Mouse (Mus musculus): ENCODE measurements around the gene Pmf1. TPM values are rescaled to one million over a fixed set of nuclear protein-coding genes. Genes with fewer than 3 reads are reported as not detected.

Pmf1 gene
- polyA plus RNA-seq (2014; fragmentation: Nextera tagmentation; extraction: Ambion mirVana), result 169 and 181 TPM in 2 replicates

DNA sequence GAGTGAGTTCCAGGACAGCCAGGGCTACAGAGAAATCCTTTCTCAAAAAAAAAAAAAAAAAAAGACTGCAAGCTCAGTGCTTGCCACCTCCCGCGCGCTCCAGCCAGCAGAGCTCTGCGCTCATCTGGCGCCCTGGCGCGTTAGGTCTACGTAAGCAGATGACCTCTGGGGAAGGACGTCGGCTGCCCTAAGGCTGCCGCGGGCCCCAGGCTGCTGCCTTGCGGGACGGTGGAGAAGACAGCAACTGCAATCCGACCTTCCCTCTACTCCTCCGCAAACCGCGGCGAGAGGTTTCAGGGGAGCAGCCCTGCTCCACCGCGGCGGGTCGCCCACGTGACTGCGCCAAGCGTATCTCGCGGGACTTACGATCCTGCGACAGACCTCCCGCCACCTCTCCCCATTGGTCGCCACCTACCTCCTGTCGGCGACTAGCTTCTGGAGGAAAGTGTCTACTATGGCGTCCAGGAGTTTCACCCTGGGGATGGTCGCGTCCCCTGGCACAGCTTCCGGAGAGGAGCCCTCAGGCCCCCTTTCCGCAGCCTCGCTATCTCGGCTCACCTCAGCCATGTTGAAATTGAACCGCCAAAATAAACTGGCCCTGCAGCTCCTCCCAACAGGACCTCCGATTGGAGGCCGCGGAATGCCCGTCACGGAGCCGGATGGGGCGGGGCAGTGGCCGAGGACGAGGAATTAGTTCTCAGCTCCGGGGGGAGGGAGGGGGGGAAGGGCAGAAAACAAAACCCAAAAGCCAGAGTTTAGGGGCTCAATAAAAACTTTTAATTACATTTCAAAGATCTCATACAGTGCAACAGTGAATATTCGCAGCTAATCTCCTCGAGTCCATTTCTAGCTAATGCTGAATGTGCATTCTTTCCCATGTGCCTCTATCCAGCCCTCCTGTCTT lies at the start of gene Pmf1:
TSS of gene Pmf1 (minus strand) at position 591 of the 904 bp plus-strand sequence.
- peak within 1 kb of the TSS; percentile 56 for H3K4me3 ChIP-seq (ENCODE audit: low read length)
- peaks cover 22% of the 10 kb centered on the region for H3K36me3 ChIP-seq (ENCODE audit: control insufficient read depth, insufficient read depth, low read length)
- peaks cover 18% of the 10 kb centered on the region; the same call in 1 of the 2 replicates for H3K4me1 ChIP-seq (ENCODE audit: control insufficient read depth, insufficient read depth, low read length)
- WGBS, result under 1% methylated on average over 54 of the region's 54 CpGs
- no peaks in the 10 kb centered on the region for H3K27me3 ChIP-seq (ENCODE audit: control insufficient read depth, insufficient read depth, low read length)
- H3K4me2 ChIP-seq (replicated peaks; ENCODE audit: low read depth, low read length), result peak within 1 kb of the TSS; percentile 53
- H3K27ac ChIP-seq (ENCODE audit: low read depth, low read length), result peak within 1 kb of the TSS; percentile 86
- ATAC-seq (ENCODE audit: low FRiP score, low TSS enrichment), result peak; percentile 94
- peak within 1 kb of the TSS; percentile 82 for H3K9ac ChIP-seq (ENCODE audit: low read depth, low read length)
- no peaks in the 10 kb centered on the region for H3K9me3 ChIP-seq (ENCODE audit: control insufficient read depth, low read length)

DNA sequence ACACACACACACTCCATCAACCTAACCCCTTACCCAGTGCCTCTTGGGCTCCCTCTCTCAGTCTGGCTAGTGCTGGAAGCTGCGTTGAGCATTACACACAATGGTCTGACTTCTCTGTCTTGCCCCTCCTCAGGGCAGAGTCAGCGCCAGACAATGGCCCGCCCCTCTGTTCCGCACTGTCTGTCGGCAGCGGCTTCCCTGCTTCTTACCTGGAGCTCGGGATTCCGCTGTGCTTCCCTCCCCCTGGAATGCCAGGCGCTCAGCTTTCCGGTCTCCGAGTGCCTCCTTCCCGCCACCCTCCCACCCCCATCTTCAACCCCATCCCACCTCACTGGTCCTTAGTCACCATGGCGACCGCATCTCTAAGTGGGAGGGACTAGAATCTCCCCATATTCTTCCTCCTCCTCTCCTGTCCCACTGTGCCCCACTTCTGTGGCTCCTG lies 48.7 kb upstream of the Pmf1 start:
- H3K9me3 ChIP-seq (ENCODE audit: control insufficient read depth, low read length), result no peaks in the 10 kb centered on the region
- peak; percentile 43; the same call in 1 of the 2 replicates for ATAC-seq (ENCODE audit: low FRiP score, low TSS enrichment)
- WGBS, result 1% methylated on average over 14 of the region's 14 CpGs
- H3K4me3 ChIP-seq (ENCODE audit: low read length), result no peak overlapping the region
- H3K4me2 ChIP-seq (replicated peaks; ENCODE audit: low read depth, low read length), result peak overlapping the region; percentile 22; the same call in 1 of the 2 replicates
- H3K27ac ChIP-seq (ENCODE audit: low read depth, low read length), result no peak overlapping the region
- H3K4me1 ChIP-seq (ENCODE audit: control insufficient read depth, insufficient read depth, low read length), result peaks cover 7% of the 10 kb centered on the region
- no peaks in the 10 kb centered on the region for H3K27me3 ChIP-seq (ENCODE audit: control insufficient read depth, insufficient read depth, low read length)
- H3K36me3 ChIP-seq (ENCODE audit: control insufficient read depth, insufficient read depth, low read length), result no peaks in the 10 kb centered on the region
- no peak overlapping the region for H3K9ac ChIP-seq (ENCODE audit: low read depth, low read length)

DNA sequence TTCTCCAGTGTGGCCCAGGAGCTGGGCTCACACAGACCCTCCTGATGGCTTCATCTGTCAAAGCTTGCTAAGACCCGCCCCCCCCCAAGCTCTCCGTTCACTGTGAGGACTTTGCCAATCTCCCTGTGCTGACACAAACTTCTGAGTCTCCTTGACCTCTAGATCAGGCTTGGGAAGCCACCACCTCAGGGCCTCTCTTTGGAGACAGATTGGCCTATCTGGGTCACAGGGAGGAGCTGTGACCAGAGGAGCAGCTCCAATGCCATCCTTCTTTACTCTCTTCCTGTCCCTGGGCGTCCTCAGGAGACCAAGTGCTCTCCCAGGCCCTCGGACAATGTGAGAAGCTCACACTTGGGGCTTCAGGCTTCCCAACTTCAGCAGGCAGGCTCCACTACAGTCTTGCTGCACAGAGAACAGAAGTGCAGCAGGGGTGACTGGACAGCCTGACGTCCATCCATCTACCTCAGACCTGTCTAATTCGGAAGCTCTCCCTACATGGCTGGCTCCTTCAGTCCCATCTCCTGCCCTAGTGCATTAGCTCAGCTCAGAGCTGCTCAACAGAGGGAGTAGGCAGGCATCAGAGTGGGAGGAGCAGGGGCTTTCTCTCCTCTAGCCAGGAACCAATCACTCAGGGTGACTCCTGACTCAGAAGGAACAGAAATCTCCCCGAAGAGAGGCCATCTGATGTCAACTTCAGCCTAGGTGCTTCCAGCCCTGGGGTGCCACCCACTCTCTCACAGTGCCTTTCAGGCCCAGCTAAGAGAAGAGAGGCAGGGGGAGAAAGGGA lies 46.8 kb upstream of the Pmf1 start:
- no peaks in the 10 kb centered on the region for H3K9me3 ChIP-seq (ENCODE audit: control insufficient read depth, low read length)
- no peak for ATAC-seq (ENCODE audit: low FRiP score, low TSS enrichment)
- no peak overlapping the region for H3K4me3 ChIP-seq (ENCODE audit: low read length)
- H3K9ac ChIP-seq (ENCODE audit: low read depth, low read length), result no peak overlapping the region
- H3K27me3 ChIP-seq (ENCODE audit: control insufficient read depth, insufficient read depth, low read length), result no peaks in the 10 kb centered on the region
- no peak overlapping the region for H3K4me2 ChIP-seq (replicated peaks; ENCODE audit: low read depth, low read length)
- peaks cover 7% of the 10 kb centered on the region for H3K4me1 ChIP-seq (ENCODE audit: control insufficient read depth, insufficient read depth, low read length)
- no peaks in the 10 kb centered on the region for H3K36me3 ChIP-seq (ENCODE audit: control insufficient read depth, insufficient read depth, low read length)
- H3K27ac ChIP-seq (ENCODE audit: low read depth, low read length), result no peak overlapping the region
- 66% methylated on average over 7 of the region's 7 CpGs for WGBS

DNA sequence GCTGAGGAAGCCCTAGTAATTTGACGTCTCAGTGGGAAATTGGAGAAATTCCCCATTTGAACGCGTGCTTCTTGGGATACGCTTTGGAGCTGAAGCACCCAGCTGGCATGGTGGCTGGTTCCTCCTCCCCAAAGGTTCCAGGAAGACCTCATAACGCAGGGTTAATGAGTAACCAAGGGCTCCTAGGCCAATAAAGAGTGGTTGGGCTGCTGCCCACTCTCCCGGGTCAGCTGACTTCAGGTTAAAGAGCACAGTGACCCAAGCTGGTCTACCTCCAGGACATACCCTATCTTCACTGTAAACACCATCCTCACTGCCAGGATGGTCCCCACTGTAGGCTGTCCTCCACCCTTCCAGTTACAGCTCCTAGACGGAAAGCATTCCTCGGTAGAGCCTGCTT lies 46.2 kb upstream of the Pmf1 start:
- no peaks in the 10 kb centered on the region for H3K9me3 ChIP-seq (ENCODE audit: control insufficient read depth, low read length)
- peaks cover 7% of the 10 kb centered on the region for H3K4me1 ChIP-seq (ENCODE audit: control insufficient read depth, insufficient read depth, low read length)
- no peaks in the 10 kb centered on the region for H3K27me3 ChIP-seq (ENCODE audit: control insufficient read depth, insufficient read depth, low read length)
- H3K27ac ChIP-seq (ENCODE audit: low read depth, low read length), result no peak overlapping the region
- H3K4me3 ChIP-seq (ENCODE audit: low read length), result no peak overlapping the region
- no peaks in the 10 kb centered on the region for H3K36me3 ChIP-seq (ENCODE audit: control insufficient read depth, insufficient read depth, low read length)
- 68% methylated on average over 8 of the region's 8 CpGs for WGBS
- H3K9ac ChIP-seq (ENCODE audit: low read depth, low read length), result no peak overlapping the region
- ATAC-seq (ENCODE audit: low FRiP score, low TSS enrichment), result no peak
- H3K4me2 ChIP-seq (replicated peaks; ENCODE audit: low read depth, low read length), result no peak overlapping the region

DNA sequence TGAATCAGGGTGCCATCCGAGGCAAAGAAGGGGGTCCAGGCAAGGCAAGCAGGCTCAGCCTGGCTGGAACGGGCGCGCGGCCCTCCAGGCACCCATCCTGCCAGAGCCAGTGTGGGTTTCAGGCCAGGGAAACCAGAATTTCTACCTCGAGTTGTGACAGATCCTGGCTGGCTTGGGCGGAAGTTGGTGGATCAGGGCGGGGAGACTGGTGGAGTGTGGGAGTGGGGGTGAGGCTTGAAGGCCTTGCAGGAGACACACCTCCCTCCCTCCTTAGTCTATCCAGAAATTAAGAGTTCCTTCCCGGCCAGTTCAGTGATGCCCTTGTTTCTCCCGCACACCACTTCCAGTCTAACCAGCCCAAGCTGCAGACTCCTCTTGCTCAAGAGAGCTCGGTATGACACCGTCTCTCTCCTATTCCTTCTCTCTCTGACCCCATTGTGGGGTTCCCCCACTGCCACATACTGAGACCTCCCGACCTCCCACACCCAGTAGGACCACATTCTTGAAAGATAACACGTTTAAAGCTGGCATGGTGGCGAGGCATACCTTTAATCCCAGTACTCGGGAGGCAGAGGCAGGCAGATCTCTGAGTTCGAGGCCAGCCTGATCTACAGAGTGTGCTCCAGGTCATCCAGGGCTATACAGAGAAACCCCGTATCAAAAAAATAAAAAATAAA lies 45.6 kb upstream of the Pmf1 start:
- no peaks in the 10 kb centered on the region for H3K27me3 ChIP-seq (ENCODE audit: control insufficient read depth, insufficient read depth, low read length)
- 74% methylated on average over 18 of the region's 18 CpGs for WGBS
- 0 out of 2 replicates have a peak, but pooled peaks have one; percentile 13 for ATAC-seq (ENCODE audit: low FRiP score, low TSS enrichment)
- H3K4me2 ChIP-seq (replicated peaks; ENCODE audit: low read depth, low read length), result no peak overlapping the region
- H3K4me1 ChIP-seq (ENCODE audit: control insufficient read depth, insufficient read depth, low read length), result peaks cover 7% of the 10 kb centered on the region
- no peaks in the 10 kb centered on the region for H3K36me3 ChIP-seq (ENCODE audit: control insufficient read depth, insufficient read depth, low read length)
- no peak overlapping the region for H3K4me3 ChIP-seq (ENCODE audit: low read length)
- H3K9ac ChIP-seq (ENCODE audit: low read depth, low read length), result no peak overlapping the region
- no peak overlapping the region for H3K27ac ChIP-seq (ENCODE audit: low read depth, low read length)
- H3K9me3 ChIP-seq (ENCODE audit: control insufficient read depth, low read length), result no peaks in the 10 kb centered on the region

DNA sequence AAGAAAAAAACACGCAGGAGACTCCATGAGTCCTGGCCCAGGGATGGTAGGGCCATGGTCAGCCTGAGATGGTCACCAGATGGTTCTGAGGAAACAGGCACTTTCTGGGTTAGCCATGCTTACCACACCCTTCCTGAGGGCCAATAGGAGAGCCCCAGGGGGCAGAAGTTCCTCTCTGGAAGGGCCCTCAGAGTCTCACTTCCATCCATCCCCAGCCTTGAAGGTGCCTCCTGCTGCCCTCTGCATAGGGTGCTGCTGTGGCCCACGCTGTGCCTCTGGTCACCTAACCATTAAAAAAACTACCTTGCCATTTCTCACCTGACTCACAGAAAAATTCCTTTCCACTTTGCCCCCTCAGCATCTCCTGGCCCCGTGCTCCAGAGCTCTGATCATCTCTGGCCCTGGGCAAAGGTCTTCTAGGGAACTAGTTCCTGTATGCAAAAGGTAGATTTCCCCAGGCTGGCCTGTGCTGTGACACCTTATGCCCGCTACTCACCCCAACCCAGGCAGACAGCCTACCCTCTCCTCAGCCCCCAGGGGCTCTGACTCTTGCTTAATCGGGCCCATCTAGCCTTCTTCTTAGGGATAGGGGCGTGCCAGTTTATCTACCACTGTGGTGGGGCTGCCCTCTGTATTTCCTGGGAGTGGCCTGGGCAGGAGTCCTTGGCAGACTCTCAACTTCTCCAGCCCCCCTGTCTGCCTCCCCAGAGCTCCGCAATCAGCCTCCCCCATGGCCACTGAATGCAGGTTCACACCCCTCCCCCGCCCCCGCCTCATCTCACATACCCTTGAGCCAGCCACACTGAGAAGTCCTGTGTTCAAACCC lies 44.8 kb upstream of the Pmf1 start:
- Histone ChIP-seq H3K4me1 (ENCODE audit: control insufficient read depth, insufficient read depth, low read length) (peaks cover 8% of the 10 kb centered on the region), H3K36me3 (ENCODE audit: control insufficient read depth, insufficient read depth, low read length) (no peaks in the 10 kb centered on the region), H3K4me2 (replicated peaks; ENCODE audit: low read depth, low read length) (no peak overlapping the region), H3K4me3 (ENCODE audit: low read length) (no peak overlapping the region), H3K9ac (ENCODE audit: low read depth, low read length) (no peak overlapping the region), H3K27me3 (ENCODE audit: control insufficient read depth, insufficient read depth, low read length) (no peaks in the 10 kb centered on the region), H3K9me3 (ENCODE audit: control insufficient read depth, low read length) (no peaks in the 10 kb centered on the region), H3K27ac (ENCODE audit: low read depth, low read length) (no peak overlapping the region)
- 50% methylated on average over 9 of the region's 9 CpGs for WGBS
- no peak for ATAC-seq (ENCODE audit: low FRiP score, low TSS enrichment)

DNA sequence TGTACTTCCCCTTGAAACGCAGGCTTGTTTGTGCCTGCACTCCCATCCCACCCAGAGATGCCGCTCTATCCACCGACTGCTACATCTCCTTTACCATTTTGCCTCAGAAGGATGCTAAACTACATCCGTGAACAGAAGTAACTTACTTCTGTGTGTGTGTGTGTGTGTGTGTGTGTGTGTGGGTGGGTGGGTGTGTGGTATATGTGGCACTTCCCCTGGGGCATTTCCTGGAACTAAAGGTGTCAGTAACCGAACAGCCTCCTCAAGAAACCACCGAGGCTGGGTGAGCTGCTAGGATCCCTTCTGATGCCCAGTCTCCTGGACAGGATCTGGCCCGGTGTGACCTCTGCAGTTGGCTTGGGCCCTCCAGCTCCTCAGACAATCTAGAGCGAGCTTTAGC lies 43.9 kb upstream of the Pmf1 start:
- H3K27me3 ChIP-seq (ENCODE audit: control insufficient read depth, insufficient read depth, low read length), result no peaks in the 10 kb centered on the region
- WGBS, result 78% methylated on average over 8 of the region's 8 CpGs
- H3K4me2 ChIP-seq (replicated peaks; ENCODE audit: low read depth, low read length), result no peak overlapping the region
- H3K27ac ChIP-seq (ENCODE audit: low read depth, low read length), result no peak overlapping the region
- ATAC-seq (ENCODE audit: low FRiP score, low TSS enrichment), result no peak
- peaks cover 17% of the 10 kb centered on the region for H3K4me1 ChIP-seq (ENCODE audit: control insufficient read depth, insufficient read depth, low read length)
- H3K36me3 ChIP-seq (ENCODE audit: control insufficient read depth, insufficient read depth, low read length), result no peaks in the 10 kb centered on the region
- H3K9me3 ChIP-seq (ENCODE audit: control insufficient read depth, low read length), result no peaks in the 10 kb centered on the region
- H3K4me3 ChIP-seq (ENCODE audit: low read length), result no peak overlapping the region
- H3K9ac ChIP-seq (ENCODE audit: low read depth, low read length), result no peak overlapping the region

DNA sequence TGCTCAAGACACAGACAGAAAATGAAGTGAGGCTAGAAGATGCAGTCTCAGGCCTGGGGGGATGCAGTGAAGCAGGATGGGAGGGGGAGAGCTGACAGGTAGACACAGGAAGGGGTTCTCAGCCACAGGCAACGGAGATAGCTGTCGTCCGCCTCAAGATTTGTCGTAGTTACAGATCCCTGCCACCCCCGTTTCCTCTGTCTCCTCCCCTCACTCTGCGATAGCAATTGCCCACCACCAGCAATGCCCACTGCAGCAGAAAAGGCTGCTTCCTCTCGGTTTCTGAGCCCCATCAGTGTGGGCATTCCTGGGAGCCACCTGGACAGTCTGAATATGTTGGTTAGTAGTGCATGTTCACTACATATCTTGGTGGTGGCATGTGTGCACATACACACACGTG lies 43.2 kb upstream of the Pmf1 start:
- no peaks in the 10 kb centered on the region for H3K27me3 ChIP-seq (ENCODE audit: control insufficient read depth, insufficient read depth, low read length)
- no peak overlapping the region for H3K4me3 ChIP-seq (ENCODE audit: low read length)
- H3K4me2 ChIP-seq (replicated peaks; ENCODE audit: low read depth, low read length), result no peak overlapping the region
- H3K27ac ChIP-seq (ENCODE audit: low read depth, low read length), result no peak overlapping the region
- H3K36me3 ChIP-seq (ENCODE audit: control insufficient read depth, insufficient read depth, low read length), result no peaks in the 10 kb centered on the region
- ATAC-seq (ENCODE audit: low FRiP score, low TSS enrichment), result no peak
- no peaks in the 10 kb centered on the region for H3K9me3 ChIP-seq (ENCODE audit: control insufficient read depth, low read length)
- H3K4me1 ChIP-seq (ENCODE audit: control insufficient read depth, insufficient read depth, low read length), result peaks cover 20% of the 10 kb centered on the region
- WGBS, result 51% methylated on average over 8 of the region's 8 CpGs
- H3K9ac ChIP-seq (ENCODE audit: low read depth, low read length), result no peak overlapping the region
